Comparison of ENCODE assay signal across 19 mouse cellular contexts in genomic region chr14:99983510-99983909, GRCm38 (mm10).
DNase-seq lines count a peak whose midpoint lies in the region; ATAC-seq and TF ChIP-seq lines count a peak whose summit lies in the region.
"Had no signal": no experiment of that assay in that cellular context is flagged by ENCODE, and none has a peak within 500 bp of the region (broad histone marks: within the 10 kb centered on the region; RNA-seq: fewer than 3 reads in every experiment).

No protein-coding gene starts in this region.

- no peak for TF ChIP-seq CTCF in hindbrain, postnatal 0 days (IDR thresholded peaks at IDR 0.05; ENCODE audit: low read depth)

- intact Hi-C loops in left cerebral cortex, postnatal 36 days (cut with DNase I): no loop called here

- H3K27ac ChIP-seq in forebrain, embryonic 12.5 days: no peak overlapping the region
- H3K27ac ChIP-seq in forebrain, embryonic 11.5 days (ENCODE audit: low read depth, low read length): no peak overlapping the region
- no peak overlapping the region for H3K27ac ChIP-seq in hindbrain, postnatal 0 days
- H3K27ac ChIP-seq in hindbrain, embryonic 14.5 days: no peak overlapping the region
- H3K27ac ChIP-seq: heart, embryonic 10.5 days; hindbrain, embryonic 13.5 days; limb, embryonic 12.5 days; midbrain, embryonic 13.5 days; neural tube, embryonic 13.5 days; stomach, postnatal 0 days had no signal

- no peak overlapping the region for H3K4me3 ChIP-seq in forebrain, embryonic 12.5 days (replicated peaks)
- no peak overlapping the region for H3K4me3 ChIP-seq in forebrain, embryonic 11.5 days (ENCODE audit: low read depth, low read length)
- no peak overlapping the region for H3K4me3 ChIP-seq in hindbrain, postnatal 0 days (ENCODE audit: low read length)
- H3K4me3 ChIP-seq in hindbrain, embryonic 14.5 days (replicated peaks; ENCODE audit: low read length): no peak overlapping the region
- H3K4me3 ChIP-seq: heart, embryonic 10.5 days; hindbrain, embryonic 13.5 days; limb, embryonic 12.5 days; midbrain, embryonic 13.5 days; neural tube, embryonic 13.5 days had no signal

- no peaks in the 10 kb centered on the region for H3K27me3 ChIP-seq in forebrain, embryonic 12.5 days
- H3K27me3 ChIP-seq in forebrain, embryonic 11.5 days (ENCODE audit: control insufficient read depth, insufficient read depth, low read length): no peaks in the 10 kb centered on the region
- no peaks in the 10 kb centered on the region for H3K27me3 ChIP-seq in hindbrain, postnatal 0 days (ENCODE audit: insufficient read depth, low read length)
- H3K27me3 ChIP-seq in hindbrain, embryonic 14.5 days (ENCODE audit: control insufficient read depth, insufficient read depth, low read length): no peaks in the 10 kb centered on the region
- H3K27me3 ChIP-seq: hindbrain, embryonic 13.5 days; limb, embryonic 12.5 days; midbrain, embryonic 13.5 days; neural tube, embryonic 13.5 days had no signal

- H3K36me3 ChIP-seq in forebrain, embryonic 12.5 days (replicated peaks): peaks cover 6% of the 10 kb centered on the region; the same call in 1 of the 2 replicates
- H3K36me3 ChIP-seq in forebrain, embryonic 11.5 days (ENCODE audit: control insufficient read depth, insufficient read depth, low read length): no peaks in the 10 kb centered on the region
- no peaks in the 10 kb centered on the region for H3K36me3 ChIP-seq in hindbrain, postnatal 0 days (ENCODE audit: insufficient read depth, low read length)
- H3K36me3 ChIP-seq in hindbrain, embryonic 14.5 days (replicated peaks; ENCODE audit: control insufficient read depth, insufficient read depth): peaks cover 8% of the 10 kb centered on the region; the same call in 1 of the 2 replicates
- H3K36me3 ChIP-seq: heart, embryonic 10.5 days had no signal

- H3K9me3 ChIP-seq in forebrain, embryonic 12.5 days: no peaks in the 10 kb centered on the region
- H3K9me3 ChIP-seq in forebrain, embryonic 11.5 days (ENCODE audit: control insufficient read depth, low read length): no peaks in the 10 kb centered on the region
- H3K9me3 ChIP-seq in hindbrain, postnatal 0 days (ENCODE audit: low read length): no peaks in the 10 kb centered on the region
- no peaks in the 10 kb centered on the region for H3K9me3 ChIP-seq in hindbrain, embryonic 14.5 days (ENCODE audit: control insufficient read depth, low read length)
- H3K9me3 ChIP-seq: heart, embryonic 10.5 days; hindbrain, embryonic 13.5 days; limb, embryonic 12.5 days; midbrain, embryonic 13.5 days; neural tube, embryonic 13.5 days had no signal

- WGBS in forebrain, embryonic 12.5 days: 58% methylated on average over 7 of the region's 7 CpGs
- 67% methylated on average over 7 of the region's 7 CpGs for WGBS in forebrain, embryonic 11.5 days
- 37% methylated on average over 7 of the region's 7 CpGs for WGBS in hindbrain, postnatal 0 days
- WGBS in hindbrain, embryonic 14.5 days: 54% methylated on average over 7 of the region's 7 CpGs

- H3K4me1 ChIP-seq in forebrain, embryonic 12.5 days: no peaks in the 10 kb centered on the region
- H3K4me1 ChIP-seq in forebrain, embryonic 11.5 days (replicated peaks; ENCODE audit: control insufficient read depth, insufficient read depth, low read length): no peaks in the 10 kb centered on the region
- H3K4me1 ChIP-seq in hindbrain, postnatal 0 days (ENCODE audit: insufficient read depth, low read length): no peaks in the 10 kb centered on the region
- 0 out of 2 replicates have a peak, but pooled peaks cover 5% of the 10 kb centered on the region for H3K4me1 ChIP-seq in hindbrain, embryonic 14.5 days (replicated peaks; ENCODE audit: control insufficient read depth, insufficient read depth, low read length)
- H3K4me1 ChIP-seq: heart, embryonic 10.5 days had no signal

- no peak for DNase-seq in forebrain, embryonic 11.5 days (ENCODE audit: low spot score)
- DNase-seq in hindbrain, postnatal 0 days (ENCODE audit: low spot score): peak; percentile 46
- no peak for DNase-seq in hindbrain, embryonic 14.5 days (ENCODE audit: low spot score)
- peak; percentile 28 for DNase-seq in retina, postnatal 1 day
- DNase-seq in retina, embryonic 14.5 days (ENCODE audit: low spot score): no peak
- DNase-seq in adrenal gland, postnatal 14 days: no peak
- DNase-seq in left cerebral cortex, postnatal 36 days (ENCODE audit: low spot score in 2 of 2): no peak
- DNase-seq: cerebellum, adult 8-10 months; kidney, adult 2 months; lung, adult 18-20 months; thymus, postnatal 25 days had no signal

- ATAC-seq in forebrain, embryonic 12.5 days (ENCODE audit: low FRiP score): peak; percentile 53; the same call in 1 of the 2 replicates
- ATAC-seq in forebrain, embryonic 11.5 days (replicated peaks; ENCODE audit: low FRiP score): no peak
- ATAC-seq in hindbrain, postnatal 0 days: no peak
- ATAC-seq in hindbrain, embryonic 14.5 days (ENCODE audit: low FRiP score): no peak
- ATAC-seq: midbrain, embryonic 13.5 days; Patski had no signal

- H3K4me2 ChIP-seq in forebrain, embryonic 12.5 days: no peak overlapping the region
- no peak overlapping the region for H3K4me2 ChIP-seq in forebrain, embryonic 11.5 days (ENCODE audit: low read depth, low read length, severe bottlenecking)
- H3K4me2 ChIP-seq in hindbrain, postnatal 0 days (ENCODE audit: low read depth, low read length): no peak overlapping the region
- no peak overlapping the region for H3K4me2 ChIP-seq in hindbrain, embryonic 14.5 days (replicated peaks)
- H3K4me2 ChIP-seq: hindbrain, embryonic 13.5 days; limb, embryonic 12.5 days; midbrain, embryonic 13.5 days; neural tube, embryonic 13.5 days had no signal

- no peak overlapping the region for H3K9ac ChIP-seq in forebrain, embryonic 12.5 days
- H3K9ac ChIP-seq in forebrain, embryonic 11.5 days (ENCODE audit: low read length): no peak overlapping the region
- no peak overlapping the region for H3K9ac ChIP-seq in hindbrain, postnatal 0 days (replicated peaks; ENCODE audit: low read length)
- no peak overlapping the region for H3K9ac ChIP-seq in hindbrain, embryonic 14.5 days
- H3K9ac ChIP-seq: hindbrain, embryonic 13.5 days; limb, embryonic 12.5 days; midbrain, embryonic 13.5 days; neural tube, embryonic 13.5 days had no signal

Comparison
In these comparisons a context has a peak if more than half of its experiments do, and no peak if none do; other contexts are left out.
1. DNase-seq: peak in hindbrain, postnatal 0 days (single experiment) and retina, postnatal 1 day (single experiment); none in forebrain, embryonic 11.5 days (single experiment), hindbrain, embryonic 14.5 days (single experiment), retina, embryonic 14.5 days (single experiment), adrenal gland, postnatal 14 days (single experiment) and left cerebral cortex, postnatal 36 days (0 of 2).